Mouse (Mus musculus): ENCODE data around the gene Zfp637. TPM values are rescaled to one million over a fixed set of nuclear protein-coding genes. Genes with fewer than 3 reads are reported as not detected.

The Zfp637 gene
- total RNA-seq, 2 experiments from 2014 or later, result 55.3 to 63.8 TPM

Other genes with a start within 250 kb of the Zfp637 start
- 10 to 100 TPM; 26.4 to 29.1 TPM for gene Zfp239, start 20.9 kb downstream of the Zfp637 start, total RNA-seq (2021)
- 100 to 1,000 TPM; 157 to 164 TPM for gene Hnrnpf, start 59.1 kb downstream of the Zfp637 start, total RNA-seq (2021)
- gene Fxyd4, start 96.5 kb downstream of the Zfp637 start, total RNA-seq (2021), result not detected
- 10 to 100 TPM; 88.6 to 89.3 TPM for gene Rasgef1a, start 170.3 kb downstream of the Zfp637 start, total RNA-seq (2021)

Measured in layer of hippocampus, postnatal 10 days (tissue).